Mouse (Mus musculus): ENCODE measurements around the gene Gsto2. TPM values are rescaled to one million over a fixed set of nuclear protein-coding genes. Genes with fewer than 3 reads are reported as not detected.

The Gsto2 gene
- polyA plus RNA-seq, 1 experiment from 2014 or later = 2.0 TPM

- Histone ChIP-seq H3K4me2 (no peak overlapping the region), H3K27me3 (no peaks in the 10 kb centered on the region), H3K9ac (no peak overlapping the region), H3K9me3 (replicated peaks) (no peaks in the 10 kb centered on the region), H3K4me1 (peaks cover 44% of the 10 kb centered on the region), H3K36me3 (peaks cover 30% of the 10 kb centered on the region), H3K27ac (no peak overlapping the region), H3K4me3 (replicated peaks) (no peak overlapping the region)
- 80% methylated on average over 10 of the region's 10 CpGs for WGBS
- no peak for ATAC-seq (replicated peaks; ENCODE audit: low FRiP score)
Observed at GRCm38 (mm10) chr19:47900558-47900957, 35.2 kb downstream of the Gsto2 start.

GRCm38 (mm10) chr19:47902316-47903201 lies 37.2 kb downstream of the Gsto2 start:
- 43% methylated on average over 13 of the region's 13 CpGs for WGBS
- no peak overlapping the region for H3K4me3 ChIP-seq (replicated peaks)
- peaks cover 10% of the 10 kb centered on the region for H3K36me3 ChIP-seq
- no peaks in the 10 kb centered on the region for H3K27me3 ChIP-seq
- peak overlapping the region; percentile 63 for H3K27ac ChIP-seq
- no peak overlapping the region for H3K4me2 ChIP-seq
- peaks cover 47% of the 10 kb centered on the region for H3K4me1 ChIP-seq
- H3K9ac ChIP-seq = no peak overlapping the region
- no peaks in the 10 kb centered on the region for H3K9me3 ChIP-seq (replicated peaks)
- ATAC-seq (replicated peaks; ENCODE audit: low FRiP score) = peak; percentile 33

- H3K27ac ChIP-seq = no peak overlapping the region
- WGBS = 68% methylated on average over 4 of the region's 4 CpGs
Observed at GRCm38 (mm10) chr19:47903679-47904078, 38.3 kb downstream of the Gsto2 start.

GRCm38 (mm10) chr19:47905081-47905480 lies 39.7 kb downstream of the Gsto2 start:
- H3K27ac ChIP-seq = no peak overlapping the region
- no peak overlapping the region for H3K4me2 ChIP-seq
- no peak overlapping the region for H3K9ac ChIP-seq
- WGBS = 63% methylated on average over 4 of the region's 4 CpGs
- H3K4me1 ChIP-seq = peaks cover 67% of the 10 kb centered on the region
- H3K9me3 ChIP-seq (replicated peaks) = no peaks in the 10 kb centered on the region
- ATAC-seq (replicated peaks; ENCODE audit: low FRiP score) = no peak
- H3K4me3 ChIP-seq (replicated peaks) = no peak overlapping the region
- peaks cover 2% of the 10 kb centered on the region for H3K36me3 ChIP-seq
- H3K27me3 ChIP-seq = no peaks in the 10 kb centered on the region

More at GRCm38 (mm10) chr19:47903679-47904078, 38.3 kb downstream of the Gsto2 start:
- Histone ChIP-seq H3K27me3 (no peaks in the 10 kb centered on the region), H3K9me3 (replicated peaks) (no peaks in the 10 kb centered on the region), H3K4me2 (no peak overlapping the region), H3K4me3 (replicated peaks) (no peak overlapping the region), H3K4me1 (peaks cover 54% of the 10 kb centered on the region), H3K9ac (no peak overlapping the region), H3K36me3 (peaks cover 5% of the 10 kb centered on the region)
- 0 out of 2 replicates have a peak, but pooled peaks have one; percentile 7 for ATAC-seq (replicated peaks; ENCODE audit: low FRiP score)

- no peak overlapping the region for H3K27ac ChIP-seq
- no peak overlapping the region for H3K4me2 ChIP-seq
- no peaks in the 10 kb centered on the region for H3K9me3 ChIP-seq (replicated peaks)
- peaks cover 70% of the 10 kb centered on the region for H3K4me1 ChIP-seq
- no peak for ATAC-seq (replicated peaks; ENCODE audit: low FRiP score)
- WGBS = 83% methylated on average over 5 of the region's 5 CpGs
- H3K4me3 ChIP-seq (replicated peaks) = no peak overlapping the region
- no peaks in the 10 kb centered on the region for H3K27me3 ChIP-seq
- no peak overlapping the region for H3K9ac ChIP-seq
- H3K36me3 ChIP-seq = no peaks in the 10 kb centered on the region; the same call in 1 of the 2 replicates
Observed at GRCm38 (mm10) chr19:47905603-47906002, 40.3 kb downstream of the Gsto2 start.

GRCm38 (mm10) chr19:47907596-47907995 lies 42.3 kb downstream of the Gsto2 start:
- no peaks in the 10 kb centered on the region; the same call in 1 of the 2 replicates for H3K36me3 ChIP-seq
- no peak overlapping the region for H3K4me3 ChIP-seq (replicated peaks)
- H3K9ac ChIP-seq = no peak overlapping the region
- H3K9me3 ChIP-seq (replicated peaks) = no peaks in the 10 kb centered on the region
- WGBS = 81% methylated on average over 9 of the region's 9 CpGs
- H3K27ac ChIP-seq = no peak overlapping the region
- H3K27me3 ChIP-seq = no peaks in the 10 kb centered on the region
- ATAC-seq (replicated peaks; ENCODE audit: low FRiP score) = no peak
- no peak overlapping the region for H3K4me2 ChIP-seq
- peaks cover 65% of the 10 kb centered on the region for H3K4me1 ChIP-seq

- Histone ChIP-seq H3K4me1 (peaks cover 52% of the 10 kb centered on the region), H3K4me2 (peak overlapping the region; percentile 60), H3K27me3 (no peaks in the 10 kb centered on the region), H3K4me3 (replicated peaks) (no peak overlapping the region), H3K27ac (no peak overlapping the region), H3K36me3 (no peaks in the 10 kb centered on the region; the same call in 1 of the 2 replicates), H3K9ac (no peak overlapping the region), H3K9me3 (replicated peaks) (no peaks in the 10 kb centered on the region)
- peak; percentile 43 for ATAC-seq (replicated peaks; ENCODE audit: low FRiP score)
- WGBS = 20% methylated on average over 6 of the region's 6 CpGs
Observed at GRCm38 (mm10) chr19:47908961-47909371, 43.6 kb downstream of the Gsto2 start.

- H3K27ac ChIP-seq = peak overlapping the region; percentile 87
- H3K36me3 ChIP-seq = peaks cover 4% of the 10 kb centered on the region; the same call in 1 of the 2 replicates
- 3% methylated on average over 10 of the region's 10 CpGs for WGBS
- no peaks in the 10 kb centered on the region for H3K27me3 ChIP-seq
- peak overlapping the region; percentile 33 for H3K4me3 ChIP-seq (replicated peaks)
- H3K9ac ChIP-seq = peak overlapping the region; percentile 39; the same call in 1 of the 2 replicates
- peak; percentile 74 for ATAC-seq (replicated peaks; ENCODE audit: low FRiP score)
- peak overlapping the region; percentile 60 for H3K4me2 ChIP-seq
- no peaks in the 10 kb centered on the region for H3K9me3 ChIP-seq (replicated peaks)
- peaks cover 48% of the 10 kb centered on the region for H3K4me1 ChIP-seq
Observed at GRCm38 (mm10) chr19:47909387-47910116, 44.2 kb downstream of the Gsto2 start.

GRCm38 (mm10) chr19:47910117-47910618 lies 44.8 kb downstream of the Gsto2 start:
- peak overlapping the region; percentile 39; the same call in 1 of the 2 replicates for H3K9ac ChIP-seq
- no peaks in the 10 kb centered on the region for H3K9me3 ChIP-seq (replicated peaks)
- H3K36me3 ChIP-seq = peaks cover 4% of the 10 kb centered on the region; the same call in 1 of the 2 replicates
- 31% methylated on average over 4 of the region's 4 CpGs for WGBS
- H3K4me3 ChIP-seq (replicated peaks) = no peak overlapping the region
- no peak for ATAC-seq (replicated peaks; ENCODE audit: low FRiP score)
- no peaks in the 10 kb centered on the region for H3K27me3 ChIP-seq
- H3K27ac ChIP-seq = peak overlapping the region; percentile 87
- H3K4me2 ChIP-seq = peak overlapping the region; percentile 60
- peaks cover 41% of the 10 kb centered on the region for H3K4me1 ChIP-seq

- no peak overlapping the region; the same call in 1 of the 2 replicates for H3K4me2 ChIP-seq
Observed at GRCm38 (mm10) chr19:47910751-47911150, 45.4 kb downstream of the Gsto2 start.

GRCm38 (mm10) chr19:47913344-47913743 lies 48.0 kb downstream of the Gsto2 start:
- Histone ChIP-seq H3K9me3 (replicated peaks) (no peaks in the 10 kb centered on the region), H3K4me3 (replicated peaks) (no peak overlapping the region), H3K27me3 (no peaks in the 10 kb centered on the region), H3K4me1 (peaks cover 43% of the 10 kb centered on the region), H3K36me3 (0 out of 2 replicates have a peak, but pooled peaks cover 4% of the 10 kb centered on the region), H3K27ac (no peak overlapping the region), H3K4me2 (no peak overlapping the region), H3K9ac (no peak overlapping the region)
- WGBS = 75% methylated on average over 7 of the region's 7 CpGs
- no peak for ATAC-seq (replicated peaks; ENCODE audit: low FRiP score)

More at GRCm38 (mm10) chr19:47910751-47911150, 45.4 kb downstream of the Gsto2 start:
- ATAC-seq (replicated peaks; ENCODE audit: low FRiP score) = no peak
- Histone ChIP-seq H3K4me1 (peaks cover 36% of the 10 kb centered on the region), H3K9ac (no peak overlapping the region), H3K36me3 (0 out of 2 replicates have a peak, but pooled peaks cover 4% of the 10 kb centered on the region), H3K27ac (no peak overlapping the region), H3K9me3 (replicated peaks) (no peaks in the 10 kb centered on the region), H3K27me3 (no peaks in the 10 kb centered on the region), H3K4me3 (replicated peaks) (no peak overlapping the region)
- WGBS = 86% methylated on average over 4 of the region's 4 CpGs

Data from kidney, embryonic 15.5 days (tissue).